Mouse (Mus musculus): Measurements from ENCODE around the gene AC134908.4.

The AC134908.4 gene

GRCm38 (mm10) chr17:25795609-25796092 is at the start of gene AC134908.4:
AC134908.4 (minus strand) TSS chr17:25795659.
- peak in 1 of 2 experiments; percentile 63 for DNase-seq (ENCODE audit: low spot score in 2 of 2)

- peak; percentile 94 to 95 for DNase-seq (ENCODE audit: low spot score in 2 of 2)
Measured at GRCm38 (mm10) chr17:25844396-25844901, 49.0 kb upstream of the AC134908.4 start, which contains the start of gene Rhot2. Rhot2 (minus strand) TSS chr17:25844851.

- DNase-seq (ENCODE audit: low spot score in 2 of 2): peak in 1 of 2 experiments; percentile 28
Measured at GRCm38 (mm10) chr17:25843636-25844395, 48.4 kb upstream of the AC134908.4 start.

- no peak for DNase-seq (ENCODE audit: low spot score in 2 of 2)
Measured at GRCm38 (mm10) chr17:25843122-25843521, 47.7 kb upstream of the AC134908.4 start.

GRCm38 (mm10) chr17:25842509-25842908 is 47.0 kb upstream of the AC134908.4 start:
- DNase-seq (ENCODE audit: low spot score in 2 of 2): no peak

- no peak for DNase-seq (ENCODE audit: low spot score in 2 of 2)
Measured at GRCm38 (mm10) chr17:25841117-25841880, 45.8 kb upstream of the AC134908.4 start, which contains the start of gene Gm20683. Gm20683 (minus strand) TSS chr17:25841763.

GRCm38 (mm10) chr17:25840519-25840918 is 45.1 kb upstream of the AC134908.4 start:
- no peak for DNase-seq (ENCODE audit: low spot score in 2 of 2)

- no peak for DNase-seq (ENCODE audit: low spot score in 2 of 2)
Measured at GRCm38 (mm10) chr17:25839455-25840235, 44.2 kb upstream of the AC134908.4 start.

- no peak for DNase-seq (ENCODE audit: low spot score in 2 of 2)
Measured at GRCm38 (mm10) chr17:25838904-25839303, 43.4 kb upstream of the AC134908.4 start.

GRCm38 (mm10) chr17:25837533-25837932 is 42.1 kb upstream of the AC134908.4 start:
- peak in 1 of 2 experiments; percentile 40 for DNase-seq (ENCODE audit: low spot score in 2 of 2)

GRCm38 (mm10) chr17:25837076-25837410 is 41.6 kb upstream of the AC134908.4 start, which contains the start of gene Rhbdl1:
Rhbdl1 (minus strand) TSS chr17:25837295.
- peak; percentile 86 to 89 for DNase-seq (ENCODE audit: low spot score in 2 of 2)

- DNase-seq (ENCODE audit: low spot score in 2 of 2): peak in 1 of 2 experiments; percentile 40
Measured at GRCm38 (mm10) chr17:25836397-25837075, 41.1 kb upstream of the AC134908.4 start.

GRCm38 (mm10) chr17:25835816-25836215 is 40.4 kb upstream of the AC134908.4 start:
- no peak for DNase-seq (ENCODE audit: low spot score in 2 of 2)

- no peak for DNase-seq (ENCODE audit: low spot score in 2 of 2)
Measured at GRCm38 (mm10) chr17:25835301-25835700, 39.8 kb upstream of the AC134908.4 start.

- DNase-seq (ENCODE audit: low spot score in 2 of 2): no peak
Measured at GRCm38 (mm10) chr17:25834595-25835222, 39.2 kb upstream of the AC134908.4 start.

- no peak for DNase-seq (ENCODE audit: low spot score in 2 of 2)
Measured at GRCm38 (mm10) chr17:25833961-25834594, 38.6 kb upstream of the AC134908.4 start.

GRCm38 (mm10) chr17:25833291-25833663 is 37.8 kb upstream of the AC134908.4 start, which contains the start of gene Stub1:
Stub1 (minus strand) TSS chr17:25833404.
- DNase-seq (ENCODE audit: low spot score in 2 of 2): peak in 1 of 2 experiments; percentile 87

GRCm38 (mm10) chr17:25832436-25833290 is 37.2 kb upstream of the AC134908.4 start:
- DNase-seq (ENCODE audit: low spot score in 2 of 2): peak; percentile 98
